Mouse (Mus musculus) ES-E14 (cell line): ENCODE data around the gene Kcng3. TPM values are rescaled to one million over a fixed set of nuclear protein-coding genes. Genes with fewer than 3 reads are reported as not detected.
A peak's percentile ranks its signal among the peaks of the same experiment; 100 is the strongest.

Source experiments
- DNase-seq: peaks from one replicate; pipeline ENCODE4 v3.0.0-alpha.2; 2013; ENCODE audit warnings: low read depth, low spot score
- H3K27ac ChIP-seq: 2 replicates; pipeline ENCODE4 v1.5.1; 2012; ENCODE audit warnings: low read depth, mild to moderate bottlenecking, low read length, moderate library complexity, mixed read lengths; ENCODE audit not compliant: poor library complexity, insufficient read depth, severe bottlenecking
- H3K36me3 ChIP-seq: 2 replicates; pipeline ENCODE4 v1.6.1; 2012; ENCODE audit warnings: mild to moderate bottlenecking, low read length, moderate library complexity, mixed read lengths; ENCODE audit not compliant: control insufficient read depth, poor library complexity, insufficient read depth, severe bottlenecking
- H3K4me1 ChIP-seq, 2 experiments: fragments of 150-350 bp in 1 of 2; sonication (generic) in 1 of 2; 2 replicates each; pipeline ENCODE4 v1.6.1; 2012; ENCODE audit warnings: low read length in 2 of 2, mild to moderate bottlenecking in 1 of 2, mixed read lengths in 1 of 2; ENCODE audit not compliant: control insufficient read depth in 2 of 2, insufficient read depth in 2 of 2, poor library complexity in 1 of 2
- H3K4me3 ChIP-seq, 2 experiments: fragments of 150-350 bp in 1 of 2; sonication (generic) in 1 of 2; 2 replicates each; pipeline ENCODE4 v1.5.1; 2012; ENCODE audit warnings: low read length in 2 of 2, low read depth in 1 of 2, mild to moderate bottlenecking in 1 of 2, mixed read lengths in 1 of 2; ENCODE audit not compliant: insufficient read depth in 1 of 2, poor library complexity in 1 of 2, severe bottlenecking in 1 of 2
- H3K9ac ChIP-seq: 2 replicates; pipeline ENCODE4 v1.6.1; 2012; ENCODE audit warnings: low read depth, mild to moderate bottlenecking, low read length, mixed read lengths; ENCODE audit not compliant: poor library complexity, insufficient read depth, severe bottlenecking
- H3K9me3 ChIP-seq: fragments of 150-350 bp; sonication (generic); 2 replicates; pipeline ENCODE4 v1.6.1; 2012; ENCODE audit warnings: low read depth, mild to moderate bottlenecking, low read length; ENCODE audit not compliant: control insufficient read depth, insufficient read depth
- CHD2 ChIP-seq: IDR thresholded peaks from 2 replicates; pipeline ENCODE4 v1.6.1; 2014; ENCODE audit warnings: mild to moderate bottlenecking, low read depth, low read length, inconsistent platforms
- HCFC1 ChIP-seq: IDR thresholded peaks from 2 replicates; pipeline ENCODE4 v1.6.1; 2012; ENCODE audit warnings: low read length, inconsistent platforms, borderline replicate concordance; ENCODE audit not compliant: insufficient read depth
- MAFK ChIP-seq: IDR thresholded peaks from 2 replicates; pipeline ENCODE4 v1.6.1; 2014; ENCODE audit warnings: mild to moderate bottlenecking, low read depth, low read length, inconsistent platforms; ENCODE audit not compliant: insufficient read depth
- ZC3H11A ChIP-seq: IDR thresholded peaks from 2 replicates; pipeline ENCODE4 v1.6.1; 2012; ENCODE audit warnings: low read depth, mild to moderate bottlenecking, inconsistent platforms, low read length, borderline replicate concordance
- ZNF384 ChIP-seq: IDR thresholded peaks from 2 replicates; pipeline ENCODE4 v1.6.1; 2012; ENCODE audit warnings: low read depth, low read length, inconsistent platforms
- in situ Hi-C, 2 experiments: fragments of 600-800 bp; cut with MboI; formaldehyde crosslinking; loops; one replicate each; pipeline ENCODE4 v1.15.1; 2025; ENCODE audit warnings: low sequenced_read_pairs in 2 of 2, inconsistent platforms in 1 of 2; ENCODE audit not compliant: unreplicated experiment in 2 of 2
- total RNA-seq: library from RNA; depleted of rRNA; stranded (reverse); fragments of 300-350 nt; gene quantifications from 2 replicates; pipeline ENCODE4 v1.2.3, GENCODE M21; 2012

Kcng3 gene
- total RNA-seq, 1 experiment, result 0.98 TPM

DNA sequence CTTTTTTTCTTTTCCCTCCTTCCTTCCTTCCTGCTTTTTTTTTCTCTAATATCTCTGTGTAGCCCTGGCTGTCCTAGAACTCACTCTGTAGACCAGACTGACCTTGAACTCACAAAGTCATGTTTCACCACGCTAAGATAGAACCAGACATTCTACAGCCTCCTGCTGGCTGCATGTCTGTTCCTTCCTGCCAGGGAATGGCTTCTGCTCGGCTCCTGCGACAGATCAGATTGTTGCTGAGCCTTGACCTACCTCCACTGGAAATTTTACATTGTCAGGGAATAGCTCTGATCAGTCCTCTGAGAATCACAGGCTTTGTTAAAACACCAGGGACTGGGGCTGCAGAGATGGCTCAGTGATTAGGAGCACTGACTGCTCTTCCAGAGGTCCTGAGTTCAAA, 24.0 kb upstream of the Kcng3 start:
- Histone ChIP-seq H3K4me3 (no peak overlapping the region), H3K9ac (no peak overlapping the region), H3K4me1 (peaks cover 3 to 16% of the 10 kb centered on the region in 2 experiments; a peak in 2 of 4 replicates), H3K9me3 (no peaks in the 10 kb centered on the region), H3K36me3 (no peaks in the 10 kb centered on the region), H3K27ac (peak overlapping the region; percentile 83; the same call in 1 of the 2 replicates)
- in situ Hi-C loops, result no loop called here
- TF ChIP-seq CHD2 (no peak), MAFK (no peak), ZNF384 (no peak), HCFC1 (no peak)
- no peak for DNase-seq

DNA sequence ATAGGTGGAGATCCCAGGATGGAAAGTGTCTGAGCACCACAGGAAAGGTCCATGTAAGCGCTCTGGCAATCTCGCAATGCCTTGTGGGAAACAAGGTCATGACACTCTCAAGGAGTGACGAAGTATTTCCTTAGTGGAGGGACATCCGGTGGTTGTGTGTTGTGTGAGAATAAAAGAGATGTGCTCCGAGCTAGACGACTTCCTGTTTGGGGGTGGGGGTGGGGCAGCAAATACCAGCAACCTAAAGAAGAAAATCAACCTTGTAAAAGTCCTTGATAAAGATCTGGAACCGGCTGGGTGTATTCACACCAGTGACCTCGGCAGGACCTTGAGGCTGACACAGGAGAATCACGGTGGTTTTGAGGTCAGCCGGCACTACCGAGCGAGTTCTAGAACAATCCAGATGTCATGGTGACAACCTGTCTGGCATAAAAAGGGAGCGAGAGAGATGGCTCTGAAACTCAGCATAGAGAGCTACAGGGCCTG, 23.0 kb upstream of the Kcng3 start:
- Histone ChIP-seq H3K4me1 (peaks cover 5 to 14% of the 10 kb centered on the region in 2 experiments; a peak in 3 of 4 replicates), H3K4me3 (peak overlapping the region; percentile 23 to 32; a peak in 3 of 4 replicates), H3K9ac (peak overlapping the region; percentile 22; the same call in 1 of the 2 replicates), H3K27ac (peak overlapping the region; percentile 83), H3K36me3 (no peaks in the 10 kb centered on the region), H3K9me3 (no peaks in the 10 kb centered on the region)
- TF ChIP-seq ZC3H11A, result no peak
- TF ChIP-seq CHD2, result no peak
- no peak for TF ChIP-seq HCFC1
- no peak for TF ChIP-seq MAFK
- no peak for TF ChIP-seq ZNF384
- DNase-seq, result no peak
- in situ Hi-C loops, result no loop called here

DNA sequence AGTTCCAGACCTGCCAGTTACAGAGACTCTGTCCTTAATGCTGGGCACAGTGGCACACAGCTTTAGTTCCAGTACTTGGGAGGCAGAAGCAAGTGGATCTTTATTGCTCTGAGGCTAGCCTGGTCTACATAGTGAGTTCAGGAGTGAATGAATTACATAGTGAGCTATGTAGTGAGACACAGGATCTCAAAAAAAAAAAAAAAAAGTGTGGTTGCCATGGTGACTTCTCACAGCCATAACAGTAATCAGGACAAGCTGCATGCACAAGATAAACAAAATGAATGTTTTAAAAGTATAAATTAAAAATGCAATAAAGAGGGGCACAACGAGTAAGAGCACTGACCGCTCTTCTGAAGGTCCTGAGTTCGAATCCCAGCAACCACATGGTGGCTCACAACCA, 21.9 kb upstream of the Kcng3 start:
- Histone ChIP-seq H3K4me3 (no peak overlapping the region), H3K36me3 (no peaks in the 10 kb centered on the region), H3K4me1 (peaks cover 5 to 7% of the 10 kb centered on the region in 2 experiments; a peak in 3 of 4 replicates), H3K9me3 (no peaks in the 10 kb centered on the region), H3K9ac (no peak overlapping the region), H3K27ac (no peak overlapping the region)
- DNase-seq, result no peak
- in situ Hi-C loops, result no loop called here
- TF ChIP-seq ZNF384 (peak; percentile 69), ZC3H11A (no peak), CHD2 (no peak), MAFK (no peak), HCFC1 (no peak)

DNA sequence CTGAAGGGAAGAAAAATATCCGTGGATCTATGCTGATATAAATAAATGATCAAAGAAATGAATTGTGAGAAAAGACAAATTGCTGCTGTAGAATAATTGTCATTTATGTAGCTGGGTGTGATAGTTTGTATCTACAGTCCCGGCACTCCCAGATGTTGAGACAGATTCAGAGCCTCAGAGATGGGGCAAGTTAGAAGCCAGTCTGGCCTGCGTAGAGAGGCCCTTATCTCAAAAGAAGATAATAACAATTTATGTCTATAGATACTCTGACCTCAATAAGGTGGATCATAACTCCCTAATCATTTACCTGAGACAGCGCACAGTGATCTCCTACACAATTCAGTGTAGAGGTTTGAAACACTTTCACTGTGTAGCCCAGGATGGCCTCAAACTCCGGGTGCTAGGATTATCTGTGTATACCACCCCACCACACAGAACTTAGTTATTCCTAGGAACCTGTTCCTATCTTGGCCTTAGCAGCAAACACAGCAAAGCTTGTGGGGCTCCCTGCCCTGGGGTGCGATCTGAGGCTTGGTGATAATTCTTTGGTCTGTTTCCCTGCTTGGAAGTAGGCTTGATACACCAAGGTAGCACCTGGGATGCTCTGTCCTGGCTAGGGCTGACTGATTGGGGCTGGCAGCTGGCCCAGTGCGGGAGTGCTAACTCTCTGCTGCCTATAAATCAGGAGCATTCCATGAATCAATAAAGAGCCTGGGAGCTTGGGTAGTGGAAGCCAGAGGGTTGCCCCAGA, 19.4 kb upstream of the Kcng3 start:
- Histone ChIP-seq H3K4me3 (0 out of 4 replicates have a peak overlapping the region, but pooled peaks of 1 of the 2 experiments have one; percentile 38), H3K9me3 (no peaks in the 10 kb centered on the region), H3K36me3 (no peaks in the 10 kb centered on the region), H3K9ac (peak overlapping the region; percentile 3; the same call in 1 of the 2 replicates), H3K4me1 (peaks cover 6 to 8% of the 10 kb centered on the region in 2 experiments), H3K27ac (no peak overlapping the region; the same call in 1 of the 2 replicates)
- TF ChIP-seq ZNF384, result no peak
- no peak for TF ChIP-seq HCFC1
- TF ChIP-seq CHD2, result no peak
- no peak for TF ChIP-seq ZC3H11A
- TF ChIP-seq MAFK, result no peak
- in situ Hi-C loops, result no loop called here
- DNase-seq, result no peak
